Mouse (Mus musculus): ENCODE measurements around the gene Klrd1. TPM values are rescaled to one million over a fixed set of nuclear protein-coding genes. Genes with fewer than 3 reads are reported as not detected.
A peak's percentile ranks its signal among the peaks of the same experiment; 100 is the strongest.
"Not testable (repeated sequence)": the region's sequence is repeated elsewhere in the genome, so short reads cannot be mapped to it uniquely, and the experiment has no call there.

Gene Klrd1
- polyA plus RNA-seq, 1 experiment from 2014 or later, result 2.1 TPM

DNA sequence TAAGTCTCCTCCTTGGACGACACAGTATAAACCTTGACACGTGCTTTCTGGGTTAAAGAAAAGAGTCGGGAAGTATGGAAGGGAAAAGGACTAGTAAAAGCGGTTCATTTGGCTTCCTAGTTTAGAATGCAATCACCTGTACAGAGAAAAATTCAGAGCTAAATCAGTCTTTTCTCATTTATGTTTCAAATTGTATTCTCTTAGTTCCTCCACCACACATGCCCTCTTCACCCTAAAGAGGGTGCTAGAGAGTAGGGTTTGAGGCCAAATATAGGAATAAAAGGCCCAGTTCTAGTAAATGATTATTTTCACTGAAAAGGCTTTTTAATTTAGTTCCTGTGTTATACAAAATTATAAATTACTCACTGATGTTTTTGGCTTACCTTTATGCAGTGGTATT, 10.3 kb upstream of the Klrd1 start:
- 59% methylated on average over 4 of the region's 4 CpGs for WGBS (ENCODE audit: insufficient replicate concordance)
- Histone ChIP-seq H3K36me3 (replicated peaks; ENCODE audit: insufficient read depth, low read length) (no peaks in the 10 kb centered on the region), H3K4me3 (ENCODE audit: low read depth, low read length) (no peak overlapping the region), H3K4me2 (ENCODE audit: low read depth, low read length) (no peak overlapping the region), H3K4me1 (ENCODE audit: insufficient read depth) (no peaks in the 10 kb centered on the region), H3K9me3 (ENCODE audit: low read length) (no peaks in the 10 kb centered on the region), H3K9ac (replicated peaks) (no peak overlapping the region), H3K27ac (ENCODE audit: low read depth) (no peak overlapping the region), H3K27me3 (ENCODE audit: insufficient read depth, low read length) (no peaks in the 10 kb centered on the region)
- ATAC-seq (no peak), DNase-seq (no peak)
- TF ChIP-seq EP300 (IDR thresholded peaks at IDR 0.05; ENCODE audit: low read depth) (no peak), CTCF (IDR thresholded peaks at IDR 0.05; ENCODE audit: low read depth) (peak; percentile 58)

DNA sequence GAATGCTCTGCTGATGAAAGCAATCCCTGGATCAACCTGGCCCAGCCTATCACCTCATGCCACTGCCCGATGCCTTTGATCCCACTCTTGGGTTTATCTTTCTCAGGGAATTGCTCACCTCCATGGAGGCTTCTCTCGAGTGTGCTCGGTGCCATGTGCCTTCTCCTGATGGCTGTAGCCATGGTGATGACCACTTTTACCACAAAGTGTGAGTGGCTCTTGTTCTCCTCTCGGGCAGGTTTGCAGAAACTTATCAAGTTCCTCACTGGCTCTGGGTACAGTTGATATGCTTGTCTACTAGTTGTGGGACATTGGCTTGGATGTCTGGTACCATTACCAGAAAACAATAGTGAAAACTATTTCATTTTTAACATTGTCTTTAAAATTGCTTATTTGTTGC, 9.7 kb upstream of the Klrd1 start:
- H3K36me3 ChIP-seq (replicated peaks; ENCODE audit: insufficient read depth, low read length), result no peaks in the 10 kb centered on the region
- ATAC-seq (no peak), DNase-seq (no peak)
- H3K9ac ChIP-seq (replicated peaks), result no peak overlapping the region
- TF ChIP-seq CTCF (IDR thresholded peaks at IDR 0.05; ENCODE audit: low read depth) (no peak), EP300 (IDR thresholded peaks at IDR 0.05; ENCODE audit: low read depth) (no peak)
- H3K4me2 ChIP-seq (ENCODE audit: low read depth, low read length), result no peak overlapping the region
- no peaks in the 10 kb centered on the region for H3K27me3 ChIP-seq (ENCODE audit: insufficient read depth, low read length)
- no peaks in the 10 kb centered on the region for H3K4me1 ChIP-seq (ENCODE audit: insufficient read depth)
- no peaks in the 10 kb centered on the region for H3K9me3 ChIP-seq (ENCODE audit: low read length)
- 43% methylated on average over 4 of the region's 4 CpGs for WGBS (ENCODE audit: insufficient replicate concordance)
- H3K4me3 ChIP-seq (ENCODE audit: low read depth, low read length), result no peak overlapping the region
- no peak overlapping the region for H3K27ac ChIP-seq (ENCODE audit: low read depth)

DNA sequence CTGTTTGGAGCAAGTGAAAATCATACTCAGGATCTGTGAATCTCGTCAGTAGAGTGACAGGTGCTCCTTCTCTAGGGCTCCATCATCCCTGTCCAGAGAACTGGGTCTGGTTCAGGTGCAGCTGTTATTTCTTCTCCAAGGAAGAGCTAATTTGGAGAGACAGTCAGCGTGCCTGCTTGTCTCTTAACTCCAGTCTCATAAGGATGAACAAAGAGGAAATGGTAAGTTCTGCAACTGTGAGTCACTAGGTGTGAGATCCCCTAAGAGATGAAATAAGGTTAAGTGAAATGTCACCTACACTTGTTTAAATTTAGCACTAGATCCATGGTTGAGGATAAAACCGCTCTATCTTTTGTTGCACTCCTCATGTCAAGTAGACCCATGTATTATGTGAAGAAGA, 8.6 kb upstream of the Klrd1 start:
- Histone ChIP-seq H3K9ac (replicated peaks) (no peak overlapping the region), H3K27me3 (ENCODE audit: insufficient read depth, low read length) (no peaks in the 10 kb centered on the region), H3K4me2 (ENCODE audit: low read depth, low read length) (no peak overlapping the region), H3K4me3 (ENCODE audit: low read depth, low read length) (no peak overlapping the region), H3K9me3 (ENCODE audit: low read length) (no peaks in the 10 kb centered on the region), H3K4me1 (ENCODE audit: insufficient read depth) (no peaks in the 10 kb centered on the region), H3K36me3 (replicated peaks; ENCODE audit: insufficient read depth, low read length) (no peaks in the 10 kb centered on the region), H3K27ac (ENCODE audit: low read depth) (no peak overlapping the region)
- TF ChIP-seq EP300 (IDR thresholded peaks at IDR 0.05; ENCODE audit: low read depth) (no peak), CTCF (IDR thresholded peaks at IDR 0.05; ENCODE audit: low read depth) (no peak)
- DNase-seq, result no peak
- no peak for ATAC-seq
- 59% methylated on average over 3 of the region's 3 CpGs for WGBS (ENCODE audit: insufficient replicate concordance)

DNA sequence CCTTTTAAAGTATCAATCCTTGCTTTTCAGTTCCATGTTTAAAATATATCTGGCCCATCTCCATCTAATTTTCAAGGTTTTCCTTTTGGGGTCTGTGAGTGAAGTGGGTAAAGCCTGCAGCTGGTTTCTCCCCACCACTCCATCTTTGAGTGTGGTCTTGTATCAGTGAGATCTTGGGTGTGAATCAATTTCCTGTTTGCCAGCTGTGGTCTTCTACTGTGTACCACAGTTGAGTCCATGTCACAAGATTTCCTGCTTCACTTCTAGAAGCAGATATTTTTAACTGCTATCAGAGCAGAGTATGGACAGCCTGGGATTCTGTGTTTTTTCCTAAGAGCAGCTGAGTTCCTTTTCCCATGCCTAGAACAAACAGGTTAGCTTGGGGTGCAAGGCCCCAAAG, 16.8 kb downstream of the Klrd1 start:
- no peak overlapping the region for H3K9ac ChIP-seq (replicated peaks)
- H3K9me3 ChIP-seq (ENCODE audit: low read length), result no peaks in the 10 kb centered on the region
- ATAC-seq (no peak), DNase-seq (no peak)
- H3K27ac ChIP-seq (ENCODE audit: low read depth), result no peak overlapping the region
- no peaks in the 10 kb centered on the region for H3K27me3 ChIP-seq (ENCODE audit: insufficient read depth, low read length)
- H3K4me1 ChIP-seq (ENCODE audit: insufficient read depth), result no peaks in the 10 kb centered on the region
- no peak overlapping the region for H3K4me3 ChIP-seq (ENCODE audit: low read depth, low read length)
- TF ChIP-seq EP300 (IDR thresholded peaks at IDR 0.05; ENCODE audit: low read depth) (no peak), CTCF (IDR thresholded peaks at IDR 0.05; ENCODE audit: low read depth) (no peak)
- H3K36me3 ChIP-seq (replicated peaks; ENCODE audit: insufficient read depth, low read length), result no peaks in the 10 kb centered on the region
- H3K4me2 ChIP-seq (ENCODE audit: low read depth, low read length), result no peak overlapping the region

DNA sequence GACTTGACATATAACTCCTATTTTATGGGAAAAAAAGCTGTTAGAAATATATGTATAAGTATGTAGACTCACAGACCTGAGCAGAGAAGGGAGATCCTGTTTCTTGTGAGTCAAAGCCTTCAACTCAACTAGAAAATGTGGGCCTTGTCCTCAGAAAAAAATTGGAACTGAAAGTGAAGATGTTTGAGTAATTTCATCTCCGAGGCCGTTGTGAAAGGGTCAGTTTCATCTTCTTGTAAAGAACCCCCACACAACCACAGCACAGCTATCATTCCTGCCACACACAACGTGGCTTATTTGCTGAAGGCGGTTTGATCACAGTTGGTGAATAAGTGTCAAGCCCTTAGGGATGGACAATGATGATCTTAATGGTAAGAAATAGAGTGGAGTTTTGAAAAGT, 32.2 kb downstream of the Klrd1 start, which contains the start of gene Klrk1:
Gene Klrk1 (minus strand): TSS at position 130 of the 400 bp plus-strand sequence.
- H3K4me2 ChIP-seq (ENCODE audit: low read depth, low read length), result no peak within 1 kb of the TSS
- no peak within 1 kb of the TSS for H3K4me3 ChIP-seq (ENCODE audit: low read depth, low read length)
- H3K27ac ChIP-seq (ENCODE audit: low read depth), result no peak within 1 kb of the TSS
- H3K27me3 ChIP-seq (ENCODE audit: insufficient read depth, low read length), result no peaks in the 10 kb centered on the region
- WGBS (ENCODE audit: insufficient replicate concordance), result 58% methylated on average over 4 of the region's 4 CpGs
- TF ChIP-seq CTCF (IDR thresholded peaks at IDR 0.05; ENCODE audit: low read depth), result no peak
- no peak for TF ChIP-seq EP300 (IDR thresholded peaks at IDR 0.05; ENCODE audit: low read depth)
- H3K36me3 ChIP-seq (replicated peaks; ENCODE audit: insufficient read depth, low read length), result no peaks in the 10 kb centered on the region
- no peak for ATAC-seq
- no peak for DNase-seq
- no peaks in the 10 kb centered on the region for H3K4me1 ChIP-seq (ENCODE audit: insufficient read depth)
- no peak within 1 kb of the TSS for H3K9ac ChIP-seq (replicated peaks)
- no peaks in the 10 kb centered on the region for H3K9me3 ChIP-seq (ENCODE audit: low read length)

DNA sequence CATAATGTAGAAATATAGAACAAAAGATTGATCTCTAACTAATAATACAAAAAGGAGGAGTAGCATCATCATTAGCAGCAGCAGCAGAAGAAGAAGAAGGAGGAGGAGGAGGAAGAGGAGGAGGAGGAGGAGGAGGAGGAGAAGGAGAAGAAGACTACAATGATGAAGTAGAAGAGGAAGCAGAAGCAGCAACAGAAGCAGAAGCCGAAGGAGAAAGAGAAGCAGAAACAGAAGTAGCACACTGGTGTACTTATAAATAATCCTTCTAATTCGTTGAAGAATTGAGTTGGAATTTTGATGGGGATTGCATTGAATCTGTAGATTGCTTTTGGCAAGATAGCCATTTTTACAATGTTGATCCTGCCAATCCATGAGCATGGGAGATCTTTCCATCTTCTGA, 39.5 kb downstream of the Klrd1 start:
- H3K27ac ChIP-seq (ENCODE audit: low read depth); DNase-seq; H3K27me3 ChIP-seq (ENCODE audit: insufficient read depth, low read length); H3K9me3 ChIP-seq (ENCODE audit: low read length); H3K9ac ChIP-seq (replicated peaks); H3K36me3 ChIP-seq (replicated peaks; ENCODE audit: insufficient read depth, low read length); ATAC-seq; H3K4me1 ChIP-seq (ENCODE audit: insufficient read depth); H3K4me2 ChIP-seq (ENCODE audit: low read depth, low read length); H3K4me3 ChIP-seq (ENCODE audit: low read depth, low read length): not testable (repeated sequence)
- WGBS (ENCODE audit: insufficient replicate concordance), result 66% methylated on average over 2 of the region's 2 CpGs

DNA sequence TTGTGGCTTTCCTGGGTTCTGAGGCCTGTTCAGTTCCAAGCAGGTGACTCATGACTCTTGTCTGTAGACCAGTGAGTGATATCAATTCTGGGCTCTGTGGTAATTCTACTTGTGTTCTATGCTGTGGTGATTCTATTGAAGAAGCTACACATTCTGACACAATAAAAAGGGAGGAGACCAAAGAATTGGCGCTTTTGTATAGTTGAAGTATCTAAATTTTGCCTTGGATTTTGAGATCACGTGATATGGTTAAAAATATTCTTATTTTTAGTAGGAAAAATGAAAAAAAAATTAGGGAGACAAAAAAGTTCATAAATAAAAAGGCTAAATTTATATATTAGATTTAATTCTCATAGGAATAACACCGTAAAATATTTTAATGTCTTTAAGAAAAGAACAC, 51.7 kb downstream of the Klrd1 start, which contains the start of gene Klrc3:
Gene Klrc3 (minus strand): TSS at position 101 of the 400 bp plus-strand sequence.
- not testable (repeated sequence) for H3K27me3 ChIP-seq (ENCODE audit: insufficient read depth, low read length); H3K36me3 ChIP-seq (replicated peaks; ENCODE audit: insufficient read depth, low read length); H3K4me1 ChIP-seq (ENCODE audit: insufficient read depth); H3K27ac ChIP-seq (ENCODE audit: low read depth); DNase-seq; H3K4me2 ChIP-seq (ENCODE audit: low read depth, low read length); H3K9me3 ChIP-seq (ENCODE audit: low read length); H3K4me3 ChIP-seq (ENCODE audit: low read depth, low read length); ATAC-seq; H3K9ac ChIP-seq (replicated peaks)
- 74% methylated on average over 3 of the region's 3 CpGs for WGBS (ENCODE audit: insufficient replicate concordance)

DNA sequence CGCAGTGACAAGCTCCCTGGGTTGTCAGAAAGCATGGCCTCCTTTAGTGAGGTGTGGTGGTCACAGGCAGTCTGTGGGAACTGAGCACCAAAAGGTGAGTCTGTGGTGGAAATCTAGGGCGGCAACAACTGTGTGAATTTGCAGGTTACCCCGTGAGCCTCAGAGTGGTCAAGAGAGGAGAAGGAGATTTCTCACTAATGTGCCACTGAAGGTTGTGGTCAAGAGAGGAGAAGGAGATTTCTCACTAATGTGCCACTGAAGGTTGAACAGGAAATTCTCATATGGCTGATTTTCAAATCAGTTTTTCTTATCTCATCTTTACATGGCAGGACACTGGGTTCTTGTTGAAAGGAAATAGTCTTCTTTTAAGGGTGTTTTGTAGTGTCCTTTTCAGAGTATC, 52.5 kb downstream of the Klrd1 start:
- H3K4me1 ChIP-seq (ENCODE audit: insufficient read depth); H3K9me3 ChIP-seq (ENCODE audit: low read length); DNase-seq; H3K27me3 ChIP-seq (ENCODE audit: insufficient read depth, low read length); H3K4me2 ChIP-seq (ENCODE audit: low read depth, low read length); H3K36me3 ChIP-seq (replicated peaks; ENCODE audit: insufficient read depth, low read length); H3K4me3 ChIP-seq (ENCODE audit: low read depth, low read length); ATAC-seq; H3K27ac ChIP-seq (ENCODE audit: low read depth); H3K9ac ChIP-seq (replicated peaks): not testable (repeated sequence)
- whole genome bisulfite sequencing (ENCODE audit: insufficient replicate concordance), result no CpG with 5 or more reads among the region's 3 CpGs

Measured in liver, postnatal 0 days (tissue).